Comparison of ENCODE assay signal across 11 mouse cellular contexts in genomic region chr19:4220416-4220815, GRCm38 (mm10). TPM values are rescaled to one million over a fixed set of nuclear protein-coding genes. Genes with fewer than 3 reads are reported as not detected.
DNase-seq lines count a peak whose midpoint lies in the region; ATAC-seq and TF ChIP-seq lines count a peak whose summit lies in the region.
"Had no signal": no experiment of that assay in that cellular context is flagged by ENCODE, and none has a peak within 500 bp of the region (broad histone marks: within the 10 kb centered on the region; RNA-seq: fewer than 3 reads in every experiment).

No protein-coding gene starts in this region.

- peak overlapping the region; percentile 3; the same call in 1 of the 2 replicates for H3K4me2 ChIP-seq in heart, embryonic 11.5 days
- H3K4me2 ChIP-seq in liver, embryonic 11.5 days, result peak overlapping the region; percentile 21
- no peak overlapping the region for H3K4me2 ChIP-seq in heart, postnatal 0 days (ENCODE audit: low read depth, low read length)
- 0 out of 2 replicates have a peak overlapping the region, but pooled peaks have one; percentile 12 for H3K4me2 ChIP-seq in lung, postnatal 0 days (replicated peaks; ENCODE audit: low read depth, low read length)

- peak; percentile 60 for ATAC-seq in heart, embryonic 11.5 days (replicated peaks; ENCODE audit: insufficient number of reproducible peaks, low FRiP score, low TSS enrichment)
- peak; percentile 55; the same call in 1 of the 2 replicates for ATAC-seq in liver, embryonic 11.5 days (replicated peaks; ENCODE audit: low FRiP score)
- no peak for ATAC-seq in heart, postnatal 0 days (ENCODE audit: insufficient read depth, low read depth)
- ATAC-seq in lung, postnatal 0 days, result peak; percentile 7; the same call in 1 of the 2 replicates
- ATAC-seq in erythroblast, adult 5-6 weeks (replicated peaks; ENCODE audit: low FRiP score, poor library complexity, severe bottlenecking), result no peak

- WGBS in heart, embryonic 11.5 days (ENCODE audit: insufficient replicate concordance), result 54% methylated on average over 4 of the region's 4 CpGs
- WGBS in heart, adult 2 months, result 43% methylated on average over 4 of the region's 4 CpGs
- 53% methylated on average over 4 of the region's 4 CpGs for WGBS in liver, embryonic 11.5 days
- WGBS in heart, postnatal 0 days, result 47% methylated on average over 4 of the region's 4 CpGs
- WGBS in lung, postnatal 0 days, result 22% methylated on average over 4 of the region's 4 CpGs

- H3K27ac ChIP-seq in heart, embryonic 11.5 days (ENCODE audit: low read depth, low read length), result no peak overlapping the region
- no peak overlapping the region for H3K27ac ChIP-seq in heart, adult 2 months
- H3K27ac ChIP-seq in liver, embryonic 11.5 days (ENCODE audit: low read depth, low read length), result no peak overlapping the region; the same call in none of the 2 replicates
- no peak overlapping the region for H3K27ac ChIP-seq in heart, postnatal 0 days (ENCODE audit: low read depth)
- H3K27ac ChIP-seq in lung, postnatal 0 days (ENCODE audit: low read length), result peak overlapping the region; percentile 7; the same call in 1 of the 2 replicates

- H3K36me3 ChIP-seq in heart, embryonic 11.5 days (ENCODE audit: control insufficient read depth, insufficient read depth, low read length), result no peaks in the 10 kb centered on the region
- no peaks in the 10 kb centered on the region for H3K36me3 ChIP-seq in heart, adult 2 months (ENCODE audit: control insufficient read depth, insufficient read depth, low read length)
- H3K36me3 ChIP-seq in liver, embryonic 11.5 days (ENCODE audit: control insufficient read depth, insufficient read depth, low read length), result no peaks in the 10 kb centered on the region
- no peaks in the 10 kb centered on the region for H3K36me3 ChIP-seq in heart, postnatal 0 days (replicated peaks; ENCODE audit: control insufficient read depth, insufficient read depth, low read length)
- H3K36me3 ChIP-seq in lung, postnatal 0 days (ENCODE audit: insufficient read depth, low read length), result no peaks in the 10 kb centered on the region

- H3K4me3 ChIP-seq in heart, embryonic 11.5 days (ENCODE audit: low read depth, low read length), result no peak overlapping the region
- H3K4me3 ChIP-seq in heart, adult 2 months, result no peak overlapping the region
- no peak overlapping the region for H3K4me3 ChIP-seq in liver, embryonic 11.5 days (ENCODE audit: low read depth, low read length)
- H3K4me3 ChIP-seq in heart, postnatal 0 days (ENCODE audit: low read depth, low read length), result no peak overlapping the region
- H3K4me3 ChIP-seq in lung, postnatal 0 days (ENCODE audit: low read depth, low read length), result no peak overlapping the region
- H3K4me3 ChIP-seq: myocyte had no signal

- TF ChIP-seq CTCF in heart, adult 2 months (IDR thresholded peaks at IDR 0.05), result no peak
- no peak for TF ChIP-seq CTCF in heart, postnatal 0 days (IDR thresholded peaks at IDR 0.05; ENCODE audit: low read depth)
- TF ChIP-seq CTCF in lung, postnatal 0 days (IDR thresholded peaks at IDR 0.05), result no peak

- no peak overlapping the region for H3K9ac ChIP-seq in heart, embryonic 11.5 days (ENCODE audit: low read depth, low read length)
- no peak overlapping the region for H3K9ac ChIP-seq in heart, adult 2 months (ENCODE audit: low read depth, low read length)
- peak overlapping the region; percentile 23 for H3K9ac ChIP-seq in liver, embryonic 11.5 days (ENCODE audit: low read depth, low read length)
- H3K9ac ChIP-seq in heart, postnatal 0 days (replicated peaks; ENCODE audit: low read depth, low read length), result 0 out of 2 replicates have a peak overlapping the region, but pooled peaks have one; percentile 18
- H3K9ac ChIP-seq in lung, postnatal 0 days (replicated peaks; ENCODE audit: low read depth), result no peak overlapping the region

- no peak for TF ChIP-seq POLR2A in heart, adult 2 months (IDR thresholded peaks at IDR 0.05; ENCODE audit: insufficient read depth, low read depth, low read length)

- peaks cover 38% of the 10 kb centered on the region for H3K4me1 ChIP-seq in heart, embryonic 11.5 days (ENCODE audit: control insufficient read depth, insufficient read depth, low read length)
- peaks cover 11% of the 10 kb centered on the region for H3K4me1 ChIP-seq in heart, adult 2 months (ENCODE audit: control insufficient read depth, insufficient read depth, low read length)
- H3K4me1 ChIP-seq in liver, embryonic 11.5 days (replicated peaks; ENCODE audit: control insufficient read depth, insufficient read depth, low read length), result peaks cover 43% of the 10 kb centered on the region
- H3K4me1 ChIP-seq in heart, postnatal 0 days (ENCODE audit: control insufficient read depth, insufficient read depth), result peaks cover 21% of the 10 kb centered on the region
- H3K4me1 ChIP-seq in lung, postnatal 0 days (ENCODE audit: insufficient read depth, low read depth, low read length), result peaks cover 30% of the 10 kb centered on the region; the same call in 1 of the 2 replicates

- peaks cover 32% of the 10 kb centered on the region for H3K27me3 ChIP-seq in heart, embryonic 11.5 days (ENCODE audit: control insufficient read depth, insufficient read depth, low read length)
- no peaks in the 10 kb centered on the region for H3K27me3 ChIP-seq in heart, adult 2 months (ENCODE audit: control insufficient read depth, insufficient read depth, low read length)
- peaks cover 35% of the 10 kb centered on the region for H3K27me3 ChIP-seq in liver, embryonic 11.5 days (replicated peaks; ENCODE audit: control insufficient read depth, insufficient read depth, low read length)
- H3K27me3 ChIP-seq in heart, postnatal 0 days (ENCODE audit: control insufficient read depth, insufficient read depth, low read length), result peaks cover 12% of the 10 kb centered on the region; the same call in 1 of the 2 replicates
- H3K27me3 ChIP-seq in lung, postnatal 0 days (replicated peaks; ENCODE audit: insufficient read depth, low read length), result no peaks in the 10 kb centered on the region

- DNase-seq in heart, adult 2 months, result no peak
- DNase-seq in liver, embryonic 11.5 days (ENCODE audit: low spot score), result no peak
- DNase-seq in liver, result no peak
- DNase-seq in heart, postnatal 0 days (ENCODE audit: low spot score), result no peak
- DNase-seq in lung, postnatal 0 days (ENCODE audit: low spot score), result no peak
- no peak for DNase-seq in adrenal gland, adult 18-20 months (ENCODE audit: low spot score in 2 of 2)

- TF ChIP-seq EP300 in heart, adult 2 months (IDR thresholded peaks at IDR 0.05; ENCODE audit: insufficient read depth, low read depth, low read length), result no peak
- TF ChIP-seq EP300 in heart, postnatal 0 days (IDR thresholded peaks at IDR 0.05; ENCODE audit: low read depth), result no peak
- TF ChIP-seq EP300 in lung, postnatal 0 days (IDR thresholded peaks at IDR 0.05), result no peak

- no peaks in the 10 kb centered on the region for H3K79me2 ChIP-seq in heart, adult 2 months (replicated peaks; ENCODE audit: control insufficient read depth, insufficient read depth, low read length)

- intact Hi-C loops in heart, adult 2 months (cut with DNase I), result no loop called here

- H3K9me3 ChIP-seq in heart, embryonic 11.5 days (replicated peaks; ENCODE audit: control insufficient read depth, low read length), result no peaks in the 10 kb centered on the region
- H3K9me3 ChIP-seq in liver, embryonic 11.5 days (ENCODE audit: control insufficient read depth, low read length), result no peaks in the 10 kb centered on the region
- H3K9me3 ChIP-seq in heart, postnatal 0 days (replicated peaks; ENCODE audit: control insufficient read depth, low read length), result no peaks in the 10 kb centered on the region
- no peaks in the 10 kb centered on the region for H3K9me3 ChIP-seq in lung, postnatal 0 days (ENCODE audit: low read length)

RNA-seq across cellular contexts. Expression of gene AC109138.7, which starts 6.3 kb away (rescaled TPM):
- not detected in 2 replicates for polyA plus RNA-seq in heart, embryonic 11.5 days (2014; fragmentation: Nextera tagmentation; extraction: Ambion mirVana)
- total RNA-seq in heart, adult 2 months (2021), result not detected
- polyA plus RNA-seq in heart, adult 2 months (2012; rRNA removed), result 15.3 TPM in 1 of 2 replicates, not detected in the other
- not detected in 2 replicates for polyA plus RNA-seq in liver, embryonic 11.5 days (2014; fragmentation: Nextera tagmentation; extraction: Ambion mirVana)
- total RNA-seq in heart, postnatal 0 days (2014; rRNA removed; ENCODE audit: low replicate concordance), result not detected in 2 replicates
- polyA plus RNA-seq in heart, postnatal 0 days (2015; fragmentation: Nextera tagmentation; extraction: Ambion mirVana), result not detected in 2 replicates
- not detected in 2 replicates for polyA plus RNA-seq in lung, postnatal 0 days (2015; fragmentation: Nextera tagmentation; extraction: Ambion mirVana)
- not detected for total RNA-seq in adrenal gland, adult 18-20 months (2021)
- total RNA-seq in erythroblast, adult 5-6 weeks (2015; ENCODE audit: low replicate concordance), result not detected in 2 replicates
- total RNA-seq in erythroblast, adult 5-6 weeks (2017; ENCODE audit: low replicate concordance), result not detected in 2 replicates
- total RNA-seq: gastrocnemius, adult 18-20 months had no signal
- polyA plus RNA-seq: myocyte; thymus, postnatal 0 days had no signal

RNA-seq across cellular contexts. Expression of gene Clcf1, which starts 6.4 kb away (rescaled TPM):
- polyA plus RNA-seq in heart, embryonic 11.5 days (2014; fragmentation: Nextera tagmentation; extraction: Ambion mirVana), result 1.2 and 2.5 TPM in 2 replicates
- total RNA-seq in heart, adult 2 months (2021), result 1 to 10 TPM in 1 of 2 experiments, under 1 TPM in 1; 0.55 to 1.0 TPM
- 2.8 and 5.4 TPM in 2 replicates for polyA plus RNA-seq in heart, adult 2 months (2012; rRNA removed)
- 1.9 and 2.4 TPM in 2 replicates for polyA plus RNA-seq in liver, embryonic 11.5 days (2014; fragmentation: Nextera tagmentation; extraction: Ambion mirVana)
- total RNA-seq in heart, postnatal 0 days (2014; rRNA removed; ENCODE audit: low replicate concordance), result 3.4 and 14.7 TPM in 2 replicates
- polyA plus RNA-seq in heart, postnatal 0 days (2015; fragmentation: Nextera tagmentation; extraction: Ambion mirVana), result 0.67 and 0.91 TPM in 2 replicates
- 7.6 and 8.0 TPM in 2 replicates for polyA plus RNA-seq in lung, postnatal 0 days (2015; fragmentation: Nextera tagmentation; extraction: Ambion mirVana)
- 10 to 100 TPM in 1 of 2 experiments, 1 to 10 TPM in 1; 7.9 to 11.1 TPM for total RNA-seq in adrenal gland, adult 18-20 months (2021)
- 0.38 TPM in 1 of 2 replicates, not detected in the other for total RNA-seq in erythroblast, adult 5-6 weeks (2015; ENCODE audit: low replicate concordance)
- total RNA-seq in erythroblast, adult 5-6 weeks (2017; ENCODE audit: low replicate concordance), result not detected in 2 replicates

RNA-seq across cellular contexts. Expression of gene Pold4, which starts 11.3 kb away (rescaled TPM):
- 17.4 and 19.5 TPM in 2 replicates for polyA plus RNA-seq in heart, embryonic 11.5 days (2014; fragmentation: Nextera tagmentation; extraction: Ambion mirVana)
- 10 to 100 TPM in 1 of 2 experiments, 1 to 10 TPM in 1; 9.2 to 12.0 TPM for total RNA-seq in heart, adult 2 months (2021)
- polyA plus RNA-seq in heart, adult 2 months (2012; rRNA removed), result 36.9 and 48.1 TPM in 2 replicates
- polyA plus RNA-seq in liver, embryonic 11.5 days (2014; fragmentation: Nextera tagmentation; extraction: Ambion mirVana), result 22.1 and 24.9 TPM in 2 replicates
- total RNA-seq in heart, postnatal 0 days (2014; rRNA removed; ENCODE audit: low replicate concordance), result 18.6 and 30.8 TPM in 2 replicates
- 23.0 and 27.9 TPM in 2 replicates for polyA plus RNA-seq in heart, postnatal 0 days (2015; fragmentation: Nextera tagmentation; extraction: Ambion mirVana)
- 58.6 and 63.6 TPM in 2 replicates for polyA plus RNA-seq in lung, postnatal 0 days (2015; fragmentation: Nextera tagmentation; extraction: Ambion mirVana)
- total RNA-seq in adrenal gland, adult 18-20 months (2021), result 10 to 100 TPM; 41.0 to 44.4 TPM
- total RNA-seq in erythroblast, adult 5-6 weeks (2015; ENCODE audit: low replicate concordance), result 23.6 and 25.4 TPM in 2 replicates
- total RNA-seq in erythroblast, adult 5-6 weeks (2017; ENCODE audit: low replicate concordance), result 8.8 and 30.3 TPM in 2 replicates

RNA-seq across cellular contexts. Expression of gene Rad9a, which starts 19.0 kb away (rescaled TPM):
- 20.6 and 24.1 TPM in 2 replicates for polyA plus RNA-seq in heart, embryonic 11.5 days (2014; fragmentation: Nextera tagmentation; extraction: Ambion mirVana)
- 1 to 10 TPM; 4.1 to 4.4 TPM for total RNA-seq in heart, adult 2 months (2021)
- polyA plus RNA-seq in heart, adult 2 months (2012; rRNA removed), result 13.5 and 13.9 TPM in 2 replicates
- polyA plus RNA-seq in liver, embryonic 11.5 days (2014; fragmentation: Nextera tagmentation; extraction: Ambion mirVana), result 35.7 and 38.8 TPM in 2 replicates
- total RNA-seq in heart, postnatal 0 days (2014; rRNA removed; ENCODE audit: low replicate concordance), result 9.5 and 12.3 TPM in 2 replicates
- polyA plus RNA-seq in heart, postnatal 0 days (2015; fragmentation: Nextera tagmentation; extraction: Ambion mirVana), result 9.5 and 9.7 TPM in 2 replicates
- polyA plus RNA-seq in lung, postnatal 0 days (2015; fragmentation: Nextera tagmentation; extraction: Ambion mirVana), result 14.1 and 14.3 TPM in 2 replicates
- 1 to 10 TPM; 7.5 to 9.0 TPM for total RNA-seq in adrenal gland, adult 18-20 months (2021)
- 12.7 and 23.2 TPM in 2 replicates for total RNA-seq in erythroblast, adult 5-6 weeks (2015; ENCODE audit: low replicate concordance)
- 9.1 and 15.7 TPM in 2 replicates for total RNA-seq in erythroblast, adult 5-6 weeks (2017; ENCODE audit: low replicate concordance)

RNA-seq across cellular contexts. Expression of gene Ppp1ca, which starts 28.6 kb away (rescaled TPM):
- 749 and 760 TPM in 2 replicates for polyA plus RNA-seq in heart, embryonic 11.5 days (2014; fragmentation: Nextera tagmentation; extraction: Ambion mirVana)
- total RNA-seq in heart, adult 2 months (2021), result 100 to 1,000 TPM; 272 to 313 TPM
- polyA plus RNA-seq in heart, adult 2 months (2012; rRNA removed), result 406 and 497 TPM in 2 replicates
- polyA plus RNA-seq in liver, embryonic 11.5 days (2014; fragmentation: Nextera tagmentation; extraction: Ambion mirVana), result 773 and 809 TPM in 2 replicates
- 808 and 961 TPM in 2 replicates for total RNA-seq in heart, postnatal 0 days (2014; rRNA removed; ENCODE audit: low replicate concordance)
- 738 and 763 TPM in 2 replicates for polyA plus RNA-seq in heart, postnatal 0 days (2015; fragmentation: Nextera tagmentation; extraction: Ambion mirVana)
- 619 and 631 TPM in 2 replicates for polyA plus RNA-seq in lung, postnatal 0 days (2015; fragmentation: Nextera tagmentation; extraction: Ambion mirVana)
- total RNA-seq in adrenal gland, adult 18-20 months (2021), result 100 to 1,000 TPM; 353 to 384 TPM
- total RNA-seq in erythroblast, adult 5-6 weeks (2015; ENCODE audit: low replicate concordance), result 100 and 139 TPM in 2 replicates
- 131 and 151 TPM in 2 replicates for total RNA-seq in erythroblast, adult 5-6 weeks (2017; ENCODE audit: low replicate concordance)

Comparison
In these comparisons a context has a peak if more than half of its experiments do, and no peak if none do; other contexts are left out.
1. ATAC-seq: peak in heart, embryonic 11.5 days (single experiment), liver, embryonic 11.5 days (single experiment) and lung, postnatal 0 days (single experiment); none in heart, postnatal 0 days (single experiment) and erythroblast, adult 5-6 weeks (single experiment).
2. H3K9ac ChIP-seq: peak in liver, embryonic 11.5 days (single experiment) and heart, postnatal 0 days (single experiment); none in heart, embryonic 11.5 days (single experiment), heart, adult 2 months (single experiment) and lung, postnatal 0 days (single experiment).